Mouse (Mus musculus) brain, adult 2 months (tissue): ENCODE results near the gene Eed.

Experiments used
- DNase-seq: peaks from one replicate; pipeline ENCODE4 v3.0.0; 2011; ENCODE audit warnings: low read depth, low spot score

Gene Eed

GRCm38 (mm10) chr7:89908899-89909621 is 71.7 kb downstream of the Eed start:
- no peak for DNase-seq

GRCm38 (mm10) chr7:89908421-89908820 is 72.4 kb downstream of the Eed start:
- DNase-seq, result no peak

- peak; percentile 91 for DNase-seq
Measured at GRCm38 (mm10) chr7:89907950-89908349, 72.8 kb downstream of the Eed start.
